In the genomic region with DNA sequence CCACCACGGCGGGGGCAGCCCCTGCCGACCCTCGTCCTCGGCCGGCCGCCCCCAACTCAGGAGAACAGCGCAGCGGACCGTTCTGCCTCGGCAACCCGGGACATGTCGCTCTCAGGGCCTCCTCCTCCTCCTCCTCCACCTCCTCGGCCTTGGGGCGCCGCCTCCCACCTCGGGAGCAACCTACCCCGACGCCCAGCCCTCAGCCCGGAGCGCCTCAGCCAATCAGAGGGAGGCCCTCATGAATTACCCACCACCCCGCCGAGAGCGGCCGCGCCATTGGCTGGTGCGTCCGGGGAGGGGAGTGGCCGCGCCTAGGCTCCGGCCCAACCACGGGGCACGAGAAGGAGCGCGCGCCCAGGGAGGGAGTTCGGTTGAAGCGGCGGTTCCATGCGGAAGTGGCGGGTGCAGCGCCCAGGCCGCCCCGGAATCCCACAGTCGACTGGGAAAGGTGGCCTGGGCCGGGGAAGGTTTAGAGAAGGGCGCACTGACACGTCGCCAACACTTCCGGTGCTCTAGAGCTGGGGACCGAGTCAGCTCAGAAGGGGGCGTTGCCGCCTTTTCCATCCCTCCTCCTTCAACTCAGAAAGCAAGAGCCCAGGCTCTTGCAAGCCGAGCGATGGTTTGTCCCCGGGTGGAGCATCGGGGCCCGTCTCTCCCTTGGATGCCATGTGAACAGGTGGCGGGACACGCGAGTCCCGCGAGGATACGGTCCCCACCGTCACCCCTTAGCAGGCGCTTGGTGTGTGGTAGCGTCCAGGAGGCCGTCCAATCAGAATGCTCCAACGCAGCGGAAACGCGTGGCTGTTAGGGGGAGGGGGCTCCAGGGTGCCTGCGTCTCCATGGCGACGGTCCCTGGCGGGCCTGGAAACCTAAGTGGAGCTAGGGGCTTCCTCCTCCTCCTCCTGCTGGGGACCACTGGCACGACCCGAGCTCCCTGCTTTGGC, we compare ENCODE assay signal across 8 mouse cellular contexts. TPM values are rescaled to one million over a fixed set of nuclear protein-coding genes. Genes with fewer than 3 reads are reported as not detected.
DNase-seq lines count a peak whose midpoint lies in the region; ATAC-seq lines count a peak whose summit lies in the region.

A gene (minus strand): TSS at position 140 of the 944 bp plus-strand sequence.

- peak; percentile 98 to 99 for DNase-seq in CD8-positive naive resting alpha-beta T cell, adult 2 months (ENCODE audit: low read depth in 2 of 2, low spot score in 2 of 2)
- DNase-seq in c-Kit-positive CD71-negative TER-119-negative erythroid progenitor cells, embryonic 14.5 days (ENCODE audit: low read depth) = peak; percentile 98
- peak; percentile 99 for DNase-seq in forebrain, embryonic 11.5 days (ENCODE audit: low spot score)
- DNase-seq in kidney, postnatal 36 days = peak; percentile 98
- peak; percentile 96 for DNase-seq in telencephalon, adult 2 months (ENCODE audit: low read depth, low spot score)

- WGBS in forebrain, embryonic 11.5 days = under 1% methylated on average over 78 of the region's 78 CpGs
- under 1% methylated on average over 75 of the region's 78 CpGs for WGBS in heart, embryonic 16.5 days
- WGBS in liver, embryonic 15.5 days (ENCODE audit: insufficient replicate concordance) = under 1% methylated on average over 74 of the region's 78 CpGs
- WGBS in neural tube, embryonic 12.5 days = under 1% methylated on average over 74 of the region's 78 CpGs

- H3K36me3 ChIP-seq in forebrain, embryonic 11.5 days (ENCODE audit: control insufficient read depth, insufficient read depth, low read length) = no peaks in the 10 kb centered on the region
- no peaks in the 10 kb centered on the region for H3K36me3 ChIP-seq in heart, embryonic 16.5 days (ENCODE audit: control insufficient read depth, insufficient read depth)
- H3K36me3 ChIP-seq in liver, embryonic 15.5 days (replicated peaks) = no peaks in the 10 kb centered on the region
- no peaks in the 10 kb centered on the region for H3K36me3 ChIP-seq in neural tube, embryonic 12.5 days

- peak within 1 kb of the TSS; percentile 87 for H3K4me2 ChIP-seq in forebrain, embryonic 11.5 days (ENCODE audit: low read depth, low read length, severe bottlenecking)
- peak within 1 kb of the TSS; percentile 81 for H3K4me2 ChIP-seq in heart, embryonic 16.5 days (ENCODE audit: low read depth, low read length)
- H3K4me2 ChIP-seq in liver, embryonic 15.5 days = peak within 1 kb of the TSS; percentile 99
- peak within 1 kb of the TSS; percentile 93 for H3K4me2 ChIP-seq in neural tube, embryonic 12.5 days (replicated peaks)

- ATAC-seq in forebrain, embryonic 11.5 days (replicated peaks; ENCODE audit: low FRiP score) = peak; percentile 97
- ATAC-seq in heart, embryonic 16.5 days (replicated peaks; ENCODE audit: extremely low read depth, insufficient read depth, low FRiP score) = peak; percentile 98
- ATAC-seq in liver, embryonic 15.5 days (ENCODE audit: insufficient read depth) = peak; percentile 96
- peak; percentile 99 for ATAC-seq in neural tube, embryonic 12.5 days (ENCODE audit: low FRiP score, low read depth)

- H3K4me3 ChIP-seq in forebrain, embryonic 11.5 days (ENCODE audit: low read depth, low read length) = peak within 1 kb of the TSS; percentile 96
- H3K4me3 ChIP-seq in heart, embryonic 16.5 days (ENCODE audit: low read length) = peak within 1 kb of the TSS; percentile 84
- peak within 1 kb of the TSS; percentile 89 for H3K4me3 ChIP-seq in liver, embryonic 15.5 days (replicated peaks)
- peak within 1 kb of the TSS; percentile 96 for H3K4me3 ChIP-seq in neural tube, embryonic 12.5 days

- no peaks in the 10 kb centered on the region for H3K9me3 ChIP-seq in forebrain, embryonic 11.5 days (ENCODE audit: control insufficient read depth, low read length)
- no peaks in the 10 kb centered on the region for H3K9me3 ChIP-seq in heart, embryonic 16.5 days (replicated peaks; ENCODE audit: control insufficient read depth, low read length)
- H3K9me3 ChIP-seq in liver, embryonic 15.5 days (replicated peaks) = no peaks in the 10 kb centered on the region
- H3K9me3 ChIP-seq in neural tube, embryonic 12.5 days = no peaks in the 10 kb centered on the region

- H3K9ac ChIP-seq in forebrain, embryonic 11.5 days (ENCODE audit: low read length) = peak within 1 kb of the TSS; percentile 95
- H3K9ac ChIP-seq in heart, embryonic 16.5 days (ENCODE audit: low read length) = peak within 1 kb of the TSS; percentile 98
- H3K9ac ChIP-seq in liver, embryonic 15.5 days = peak within 1 kb of the TSS; percentile 94
- H3K9ac ChIP-seq in neural tube, embryonic 12.5 days = peak within 1 kb of the TSS; percentile 97

- peaks cover 23% of the 10 kb centered on the region for H3K4me1 ChIP-seq in forebrain, embryonic 11.5 days (replicated peaks; ENCODE audit: control insufficient read depth, insufficient read depth, low read length)
- peaks cover 43% of the 10 kb centered on the region for H3K4me1 ChIP-seq in heart, embryonic 16.5 days (ENCODE audit: control insufficient read depth, insufficient read depth, low read length)
- H3K4me1 ChIP-seq in liver, embryonic 15.5 days (replicated peaks) = peaks cover 75% of the 10 kb centered on the region
- peaks cover 38% of the 10 kb centered on the region for H3K4me1 ChIP-seq in neural tube, embryonic 12.5 days

- H3K27ac ChIP-seq in forebrain, embryonic 11.5 days (ENCODE audit: low read depth, low read length) = peak within 1 kb of the TSS; percentile 96
- H3K27ac ChIP-seq in heart, embryonic 16.5 days (ENCODE audit: low read length) = peak within 1 kb of the TSS; percentile 96
- peak within 1 kb of the TSS; percentile 82 for H3K27ac ChIP-seq in liver, embryonic 15.5 days (replicated peaks)
- H3K27ac ChIP-seq in neural tube, embryonic 12.5 days = peak within 1 kb of the TSS; percentile 89

- H3K27me3 ChIP-seq in forebrain, embryonic 11.5 days (ENCODE audit: control insufficient read depth, insufficient read depth, low read length) = no peaks in the 10 kb centered on the region
- H3K27me3 ChIP-seq in heart, embryonic 16.5 days (ENCODE audit: control insufficient read depth, insufficient read depth, low read length) = no peaks in the 10 kb centered on the region
- no peaks in the 10 kb centered on the region for H3K27me3 ChIP-seq in liver, embryonic 15.5 days
- no peaks in the 10 kb centered on the region for H3K27me3 ChIP-seq in neural tube, embryonic 12.5 days (replicated peaks)

RNA-seq across cellular contexts. Expression of the gene that starts here (rescaled TPM):
- 56.3 and 56.4 TPM in 2 replicates for polyA plus RNA-seq in forebrain, embryonic 11.5 days (2014; fragmentation: Nextera tagmentation; extraction: Ambion mirVana)
- polyA plus RNA-seq in heart, embryonic 16.5 days (2015; fragmentation: Nextera tagmentation; extraction: Ambion mirVana) = 50.7 and 55.8 TPM in 2 replicates
- polyA plus RNA-seq in liver, embryonic 15.5 days (2015; fragmentation: Nextera tagmentation; extraction: Ambion mirVana) = 23.7 and 29.6 TPM in 2 replicates
- polyA plus RNA-seq in neural tube, embryonic 12.5 days (2016; fragmentation: Nextera tagmentation; extraction: Ambion mirVana) = 57.7 and 64.4 TPM in 2 replicates

Comparison
In these comparisons a context has a peak if more than half of its experiments do, and no peak if none do; other contexts are left out.
1. Peak in every context shown above with its lines: DNase-seq, ATAC-seq, H3K4me3 ChIP-seq and H3K27ac ChIP-seq.